Mouse (Mus musculus): ENCODE measurements at regions not wholly inside any gene's neighbourhood (a gene's known extent, or its start where the extent isn't known, plus 50 kb on each side); places are given as distances from the start of the nearest gene placed in this dataset.

DNA sequence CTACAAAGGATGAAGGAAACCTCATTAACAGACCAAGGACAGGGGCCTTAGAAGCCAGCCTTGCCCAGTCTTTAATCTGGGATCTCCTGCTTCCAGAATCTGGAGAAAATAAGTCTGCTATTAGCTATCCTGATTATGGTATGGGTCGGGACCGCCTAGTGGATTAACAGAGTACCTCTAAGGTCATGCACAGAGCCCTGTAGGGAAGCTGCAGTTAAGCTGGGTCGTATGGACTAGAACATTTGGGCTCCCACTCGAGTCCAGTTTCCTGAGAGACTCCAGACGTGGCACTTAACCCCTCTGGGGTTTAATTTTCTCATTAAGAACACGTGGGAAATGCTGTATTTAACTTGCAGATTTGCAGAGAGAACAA, 191.5 kb upstream of the Map3k1 start:
- Histone ChIP-seq H3K27ac (ENCODE audit: control insufficient read depth, insufficient read depth, low read depth, low read length, poor library complexity) (peak overlapping the region; percentile 42; the same call in 1 of the 2 replicates), H3K4me1 (ENCODE audit: control insufficient read depth, insufficient read depth, low read length) (peaks cover 12% of the 10 kb centered on the region)
- WGBS = 36% methylated on average over 6 of the region's 6 CpGs

DNA sequence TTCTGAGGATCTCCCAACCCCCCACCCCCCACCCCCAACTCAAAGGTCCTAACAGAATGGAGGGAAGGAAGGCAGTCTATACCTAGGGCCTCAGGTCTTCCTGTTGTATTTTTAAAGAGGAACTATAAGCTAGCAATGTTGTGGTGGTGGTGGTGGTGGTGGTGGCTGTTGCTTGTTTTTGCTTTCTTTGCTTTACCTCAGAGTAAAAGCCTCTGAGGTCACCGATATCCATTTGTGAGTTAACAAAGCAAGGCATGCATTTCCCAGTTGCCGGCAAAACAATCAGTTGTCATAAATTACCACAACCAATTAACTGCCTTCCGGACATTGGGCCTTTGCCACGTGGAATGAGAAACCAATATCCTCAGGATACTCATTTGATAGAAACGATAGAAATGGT, 191.9 kb upstream of the Map3k1 start:
- 4% methylated on average over 5 of the region's 5 CpGs for WGBS
- Histone ChIP-seq H3K4me3 (replicated peaks; ENCODE audit: control insufficient read depth, low read depth, low read length) (no peak overlapping the region), H3K4me1 (ENCODE audit: control insufficient read depth, insufficient read depth, low read length) (peaks cover 12% of the 10 kb centered on the region), H3K27ac (ENCODE audit: control insufficient read depth, insufficient read depth, low read depth, low read length, poor library complexity) (peak overlapping the region; percentile 90)
- TF ChIP-seq POLR2A (IDR thresholded peaks at IDR 0.05; ENCODE audit: borderline replicate concordance, control insufficient read depth, low read depth, low read length) (no peak), CTCF (IDR thresholded peaks at IDR 0.05; ENCODE audit: control insufficient read depth, insufficient read depth, low read length) (no peak)

More for the DNA sequence above, 191.5 kb upstream of the Map3k1 start:
- H3K4me3 ChIP-seq (replicated peaks; ENCODE audit: control insufficient read depth, low read depth, low read length) = no peak overlapping the region
- TF ChIP-seq POLR2A (IDR thresholded peaks at IDR 0.05; ENCODE audit: borderline replicate concordance, control insufficient read depth, low read depth, low read length) = no peak
- TF ChIP-seq CTCF (IDR thresholded peaks at IDR 0.05; ENCODE audit: control insufficient read depth, insufficient read depth, low read length) = no peak

DNA sequence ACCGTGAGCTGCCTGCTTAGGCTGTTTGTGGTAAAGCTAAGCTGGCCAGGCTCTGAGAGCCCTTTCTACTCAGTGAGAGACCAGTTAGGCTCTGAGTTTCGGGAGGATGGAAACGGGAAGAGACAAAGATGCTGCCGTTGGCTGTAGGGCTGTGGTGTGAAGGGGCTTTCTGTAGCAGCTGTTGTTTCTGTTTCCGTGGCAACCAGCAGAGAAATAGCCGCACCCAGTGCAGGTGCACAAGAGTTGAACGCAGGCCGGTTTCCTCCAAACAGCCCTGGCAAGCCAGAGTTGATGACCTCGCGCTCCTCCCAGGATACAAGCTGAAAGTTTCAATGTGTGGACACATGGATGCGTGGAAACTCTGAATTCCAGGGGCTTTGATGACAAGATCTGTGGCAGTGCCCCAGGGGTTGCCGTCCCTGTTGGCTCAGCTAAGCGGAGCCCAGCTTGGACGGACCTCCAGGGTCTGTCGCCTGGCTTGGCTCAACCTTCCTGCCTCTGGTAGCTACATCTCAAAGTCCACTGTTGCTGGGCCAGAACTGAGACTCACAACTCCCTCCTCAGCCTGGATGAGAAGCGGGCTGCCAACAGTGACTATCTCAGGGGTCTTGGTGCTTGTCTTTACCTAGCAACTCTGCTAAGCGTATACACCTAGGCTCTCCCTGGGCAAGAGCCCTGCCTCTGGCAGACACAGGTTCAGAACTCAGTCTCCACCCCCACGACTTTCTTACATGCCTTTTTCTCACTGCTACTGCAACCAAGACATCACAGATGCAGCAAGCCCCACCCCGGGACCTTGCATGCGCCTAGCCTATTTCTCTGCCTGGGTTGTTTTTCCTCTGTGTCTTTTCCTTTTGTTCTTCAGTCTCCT, 192.6 kb upstream of the Map3k1 start:
- H3K4me3 ChIP-seq (replicated peaks; ENCODE audit: control insufficient read depth, low read depth, low read length) = no peak overlapping the region
- peak overlapping the region; percentile 90 for H3K27ac ChIP-seq (ENCODE audit: control insufficient read depth, insufficient read depth, low read depth, low read length, poor library complexity)
- peaks cover 12% of the 10 kb centered on the region for H3K4me1 ChIP-seq (ENCODE audit: control insufficient read depth, insufficient read depth, low read length)
- TF ChIP-seq POLR2A (IDR thresholded peaks at IDR 0.05; ENCODE audit: borderline replicate concordance, control insufficient read depth, low read depth, low read length) (0 out of 2 replicates have a peak, but pooled peaks have one; percentile 39), CTCF (IDR thresholded peaks at IDR 0.05; ENCODE audit: control insufficient read depth, insufficient read depth, low read length) (no peak)
- WGBS = 34% methylated on average over 20 of the region's 20 CpGs

DNA sequence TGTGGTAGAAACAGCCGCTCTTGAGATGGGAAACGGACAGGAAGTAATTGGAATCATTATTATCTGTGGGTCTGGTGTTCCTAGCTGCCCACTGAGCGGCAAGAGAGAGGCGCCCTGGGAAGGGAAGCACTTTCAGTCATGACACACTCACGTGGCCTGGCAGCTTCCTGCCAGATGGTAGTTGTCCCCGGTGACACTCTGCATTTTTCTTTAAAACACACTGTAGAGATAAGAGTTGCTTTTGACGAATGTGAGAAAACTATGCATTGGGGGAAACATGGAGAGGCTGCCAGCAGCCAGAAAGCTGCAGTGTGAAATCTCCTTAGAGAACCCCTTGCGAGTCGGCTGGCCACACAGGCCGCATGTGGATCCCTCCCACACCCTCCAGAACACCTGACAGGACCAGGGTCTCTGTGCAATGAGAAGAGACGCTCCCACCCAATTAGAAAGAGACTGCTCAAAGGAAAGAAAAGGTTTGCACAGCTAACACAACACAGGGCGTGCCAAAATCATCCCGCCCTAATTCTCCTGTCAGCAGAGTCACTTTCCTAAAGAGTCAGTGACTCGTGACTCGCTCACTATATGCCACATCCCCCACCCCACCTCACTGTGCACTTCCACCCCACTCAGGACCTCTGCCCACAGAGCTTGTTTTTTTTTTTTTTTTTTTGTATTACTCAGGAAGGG, 194.0 kb upstream of the Map3k1 start:
- TF ChIP-seq CTCF (IDR thresholded peaks at IDR 0.05; ENCODE audit: control insufficient read depth, insufficient read depth, low read length) = peak; percentile 3; the same call in 1 of the 2 replicates
- TF ChIP-seq POLR2A (IDR thresholded peaks at IDR 0.05; ENCODE audit: borderline replicate concordance, control insufficient read depth, low read depth, low read length) = no peak
- H3K4me1 ChIP-seq (ENCODE audit: control insufficient read depth, insufficient read depth, low read length) = peaks cover 12% of the 10 kb centered on the region
- H3K4me3 ChIP-seq (replicated peaks; ENCODE audit: control insufficient read depth, low read depth, low read length) = no peak overlapping the region
- H3K27ac ChIP-seq (ENCODE audit: control insufficient read depth, insufficient read depth, low read depth, low read length, poor library complexity) = peak overlapping the region; percentile 84
- WGBS = 18% methylated on average over 15 of the region's 15 CpGs

DNA sequence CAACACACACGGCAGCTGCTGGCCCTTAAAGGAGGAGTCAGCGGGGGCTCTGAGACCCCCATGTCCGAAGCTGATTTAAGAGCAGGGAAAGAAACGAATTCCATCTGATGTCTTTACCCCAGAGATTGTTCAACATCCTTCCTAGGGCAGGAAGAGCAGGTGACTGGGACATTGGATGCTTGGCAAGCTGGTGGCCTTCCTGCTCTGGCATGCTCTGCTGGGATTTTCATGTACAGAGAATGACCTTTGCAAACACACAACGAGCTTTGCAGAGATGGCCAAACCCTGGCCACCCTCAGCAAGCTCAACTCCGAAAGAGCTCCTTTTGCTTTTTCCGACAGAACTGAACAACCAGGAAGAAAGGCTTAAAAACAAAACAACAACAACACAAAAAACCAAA, 194.7 kb upstream of the Map3k1 start:
- TF ChIP-seq POLR2A (IDR thresholded peaks at IDR 0.05; ENCODE audit: borderline replicate concordance, control insufficient read depth, low read depth, low read length) (no peak), CTCF (IDR thresholded peaks at IDR 0.05; ENCODE audit: control insufficient read depth, insufficient read depth, low read length) (no peak)
- Histone ChIP-seq H3K27ac (ENCODE audit: control insufficient read depth, insufficient read depth, low read depth, low read length, poor library complexity) (peak overlapping the region; percentile 74), H3K4me1 (ENCODE audit: control insufficient read depth, insufficient read depth, low read length) (peaks cover 12% of the 10 kb centered on the region), H3K4me3 (replicated peaks; ENCODE audit: control insufficient read depth, low read depth, low read length) (no peak overlapping the region)
- WGBS = 79% methylated on average over 7 of the region's 7 CpGs

DNA sequence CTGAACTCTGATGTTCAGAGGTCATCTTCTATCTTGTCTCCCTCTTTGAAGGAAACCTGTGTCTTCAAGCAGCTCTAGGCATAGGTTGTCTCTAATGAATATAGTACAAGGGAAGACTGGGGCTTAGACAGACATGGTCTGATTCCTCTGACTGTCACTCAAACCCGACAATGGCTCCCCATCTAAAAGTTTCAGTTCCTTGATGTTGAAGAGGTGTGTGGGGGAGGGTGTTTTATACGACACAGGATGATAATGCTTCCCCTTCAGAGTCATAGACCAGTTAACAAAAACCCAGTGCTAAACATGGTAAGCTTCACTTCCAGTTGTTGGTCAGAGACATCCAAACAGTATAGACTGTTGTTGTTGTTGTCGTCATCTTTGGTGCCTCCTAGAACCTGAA, 195.3 kb upstream of the Map3k1 start:
- H3K27ac ChIP-seq (ENCODE audit: control insufficient read depth, insufficient read depth, low read depth, low read length, poor library complexity) = peak overlapping the region; percentile 74
- WGBS = 48% methylated on average over 3 of the region's 3 CpGs
- TF ChIP-seq CTCF (IDR thresholded peaks at IDR 0.05; ENCODE audit: control insufficient read depth, insufficient read depth, low read length) (no peak), POLR2A (IDR thresholded peaks at IDR 0.05; ENCODE audit: borderline replicate concordance, control insufficient read depth, low read depth, low read length) (no peak)
- H3K4me1 ChIP-seq (ENCODE audit: control insufficient read depth, insufficient read depth, low read length) = peaks cover 12% of the 10 kb centered on the region
- H3K4me3 ChIP-seq (replicated peaks; ENCODE audit: control insufficient read depth, low read depth, low read length) = no peak overlapping the region

DNA sequence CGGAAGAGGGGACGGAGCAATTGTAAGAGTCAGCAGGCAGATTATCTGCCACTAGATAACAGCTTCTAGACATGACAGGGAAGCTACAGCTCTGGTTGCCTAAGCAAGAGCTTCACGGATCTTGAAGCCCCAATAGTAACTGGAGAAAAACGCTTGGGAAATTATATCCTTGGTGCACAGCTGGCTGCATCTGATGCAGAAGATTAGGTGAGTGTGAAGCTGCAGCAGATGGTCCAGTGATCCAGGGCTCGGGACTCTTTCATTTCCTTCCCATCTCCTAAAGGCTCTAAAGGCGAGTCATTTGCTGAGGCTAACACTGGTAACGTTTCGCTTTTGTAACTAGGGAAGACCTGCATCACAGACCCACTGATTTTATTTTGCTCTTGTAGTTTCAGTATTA, 196.6 kb upstream of the Map3k1 start:
- TF ChIP-seq POLR2A (IDR thresholded peaks at IDR 0.05; ENCODE audit: borderline replicate concordance, control insufficient read depth, low read depth, low read length) = no peak
- Histone ChIP-seq H3K4me1 (ENCODE audit: control insufficient read depth, insufficient read depth, low read length) (peaks cover 12% of the 10 kb centered on the region), H3K4me3 (replicated peaks; ENCODE audit: control insufficient read depth, low read depth, low read length) (no peak overlapping the region), H3K27ac (ENCODE audit: control insufficient read depth, insufficient read depth, low read depth, low read length, poor library complexity) (no peak overlapping the region)
- WGBS = 68% methylated on average over 8 of the region's 8 CpGs

DNA sequence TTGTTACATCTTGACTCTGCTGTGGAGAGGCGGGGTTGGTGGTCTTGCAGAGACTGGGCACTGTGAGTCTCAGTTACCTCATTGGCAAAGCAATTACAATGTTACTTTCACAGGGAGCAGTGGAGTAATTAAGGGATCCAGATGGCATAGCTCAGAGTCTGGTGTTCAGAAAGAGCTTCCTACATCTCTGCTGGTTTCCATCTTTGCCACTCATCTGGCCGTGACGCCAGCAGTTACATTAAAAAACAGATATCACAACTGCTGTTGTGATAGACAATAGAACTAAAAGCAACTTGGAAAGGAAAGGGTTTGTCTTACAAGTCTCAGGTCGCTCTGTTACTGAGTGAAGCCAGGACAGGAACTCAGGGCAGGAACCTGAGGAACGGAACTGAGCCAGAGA, 200.0 kb upstream of the Map3k1 start:
- 93% methylated on average over 5 of the region's 5 CpGs for WGBS

More for the DNA sequence above, 200.0 kb upstream of the Map3k1 start:
- no peak overlapping the region for H3K4me3 ChIP-seq (replicated peaks; ENCODE audit: control insufficient read depth, low read depth, low read length)
- peaks cover 9% of the 10 kb centered on the region for H3K4me1 ChIP-seq (ENCODE audit: control insufficient read depth, insufficient read depth, low read length)
- TF ChIP-seq POLR2A (IDR thresholded peaks at IDR 0.05; ENCODE audit: borderline replicate concordance, control insufficient read depth, low read depth, low read length) = no peak
- no peak for TF ChIP-seq CTCF (IDR thresholded peaks at IDR 0.05; ENCODE audit: control insufficient read depth, insufficient read depth, low read length)
- H3K27ac ChIP-seq (ENCODE audit: control insufficient read depth, insufficient read depth, low read depth, low read length, poor library complexity) = no peak overlapping the region
